Mouse (Mus musculus): ENCODE measurements around the gene C5ar1. TPM values are rescaled to one million over a fixed set of nuclear protein-coding genes. Genes with fewer than 3 reads are reported as not detected.

Gene C5ar1
- polyA plus RNA-seq, 1 experiment from 2014 or later = 1.1 TPM

- peak overlapping the region; percentile 93 for H3K27ac ChIP-seq (ENCODE audit: poor library complexity, severe bottlenecking)
- peak overlapping the region; percentile 68 for H3K9ac ChIP-seq
- no peaks in the 10 kb centered on the region for H3K36me3 ChIP-seq
- H3K9me3 ChIP-seq (replicated peaks) = no peaks in the 10 kb centered on the region
- WGBS = under 1% methylated on average over 23 of the region's 23 CpGs
- peak; percentile 89 for ATAC-seq (ENCODE audit: insufficient number of reproducible peaks, low FRiP score)
- peak overlapping the region; percentile 87 for H3K4me2 ChIP-seq
- H3K27me3 ChIP-seq (replicated peaks) = no peaks in the 10 kb centered on the region
- peaks cover 31% of the 10 kb centered on the region for H3K4me1 ChIP-seq (replicated peaks)
- H3K4me3 ChIP-seq = peak overlapping the region; percentile 59
Observed at GRCm38 (mm10) chr7:16294837-16295236, 35.5 kb upstream of the C5ar1 start.

GRCm38 (mm10) chr7:16294346-16294745, 35.0 kb upstream of the C5ar1 start:
- peaks cover 27% of the 10 kb centered on the region for H3K4me1 ChIP-seq (replicated peaks)
- H3K9ac ChIP-seq = peak overlapping the region; percentile 68; the same call in 1 of the 2 replicates
- H3K27ac ChIP-seq (ENCODE audit: poor library complexity, severe bottlenecking) = peak overlapping the region; percentile 93
- peak overlapping the region; percentile 87 for H3K4me2 ChIP-seq
- H3K9me3 ChIP-seq (replicated peaks) = no peaks in the 10 kb centered on the region
- no peaks in the 10 kb centered on the region for H3K27me3 ChIP-seq (replicated peaks)
- 26% methylated on average over 4 of the region's 4 CpGs for WGBS
- H3K4me3 ChIP-seq = peak overlapping the region; percentile 59
- 0 out of 2 replicates have a peak, but pooled peaks have one; percentile 29 for ATAC-seq (ENCODE audit: insufficient number of reproducible peaks, low FRiP score)
- no peaks in the 10 kb centered on the region for H3K36me3 ChIP-seq

- no peak for ATAC-seq (ENCODE audit: insufficient number of reproducible peaks, low FRiP score)
- no peaks in the 10 kb centered on the region for H3K27me3 ChIP-seq (replicated peaks)
- H3K4me1 ChIP-seq (replicated peaks) = peaks cover 12% of the 10 kb centered on the region
- H3K27ac ChIP-seq (ENCODE audit: poor library complexity, severe bottlenecking) = no peak overlapping the region
- 52% methylated on average over 1 of the region's 1 CpGs for WGBS
- no peak overlapping the region for H3K4me2 ChIP-seq
- no peak overlapping the region for H3K9ac ChIP-seq
- H3K4me3 ChIP-seq = no peak overlapping the region
- no peaks in the 10 kb centered on the region for H3K9me3 ChIP-seq (replicated peaks)
- H3K36me3 ChIP-seq = peaks cover 15% of the 10 kb centered on the region
Observed at GRCm38 (mm10) chr7:16287791-16288190, 28.5 kb upstream of the C5ar1 start.

GRCm38 (mm10) chr7:16287016-16287415, 27.7 kb upstream of the C5ar1 start:
- Histone ChIP-seq H3K27me3 (replicated peaks) (no peaks in the 10 kb centered on the region), H3K4me1 (replicated peaks) (peaks cover 12% of the 10 kb centered on the region), H3K9me3 (replicated peaks) (no peaks in the 10 kb centered on the region), H3K27ac (ENCODE audit: poor library complexity, severe bottlenecking) (peak overlapping the region; percentile 95), H3K4me2 (peak overlapping the region; percentile 72), H3K4me3 (peak overlapping the region; percentile 64), H3K36me3 (peaks cover 23% of the 10 kb centered on the region), H3K9ac (0 out of 2 replicates have a peak overlapping the region, but pooled peaks have one; percentile 72)
- WGBS = 86% methylated on average over 2 of the region's 2 CpGs
- ATAC-seq (ENCODE audit: insufficient number of reproducible peaks, low FRiP score) = no peak

GRCm38 (mm10) chr7:16286026-16286961, 27.0 kb upstream of the C5ar1 start, which contains the start of gene Ccdc9:
Ccdc9 (minus strand) TSS chr7:16286795.
- peak within 1 kb of the TSS; percentile 72 for H3K4me2 ChIP-seq
- peak within 1 kb of the TSS; percentile 64 for H3K4me3 ChIP-seq
- peaks cover 30% of the 10 kb centered on the region for H3K36me3 ChIP-seq
- H3K9me3 ChIP-seq (replicated peaks) = no peaks in the 10 kb centered on the region
- WGBS = under 1% methylated on average over 69 of the region's 70 CpGs
- ATAC-seq (ENCODE audit: insufficient number of reproducible peaks, low FRiP score) = peak; percentile 93
- peak within 1 kb of the TSS; percentile 95 for H3K27ac ChIP-seq (ENCODE audit: poor library complexity, severe bottlenecking)
- peaks cover 12% of the 10 kb centered on the region for H3K4me1 ChIP-seq (replicated peaks)
- peak within 1 kb of the TSS; percentile 72 for H3K9ac ChIP-seq
- no peaks in the 10 kb centered on the region for H3K27me3 ChIP-seq (replicated peaks)

- Histone ChIP-seq H3K9me3 (replicated peaks) (no peaks in the 10 kb centered on the region), H3K36me3 (peaks cover 38% of the 10 kb centered on the region), H3K27me3 (replicated peaks) (no peaks in the 10 kb centered on the region), H3K4me2 (peak overlapping the region; percentile 72), H3K4me1 (replicated peaks) (peaks cover 12% of the 10 kb centered on the region), H3K4me3 (peak overlapping the region; percentile 64), H3K9ac (peak overlapping the region; percentile 14; the same call in 1 of the 2 replicates), H3K27ac (ENCODE audit: poor library complexity, severe bottlenecking) (peak overlapping the region; percentile 95)
- 2% methylated on average over 14 of the region's 14 CpGs for WGBS
- ATAC-seq (ENCODE audit: insufficient number of reproducible peaks, low FRiP score) = peak; percentile 39
Observed at GRCm38 (mm10) chr7:16285450-16286025, 26.2 kb upstream of the C5ar1 start.

- H3K4me3 ChIP-seq = peak overlapping the region; percentile 64
- H3K4me1 ChIP-seq (replicated peaks) = peaks cover 12% of the 10 kb centered on the region
- H3K9me3 ChIP-seq (replicated peaks) = no peaks in the 10 kb centered on the region
- H3K36me3 ChIP-seq = peaks cover 44% of the 10 kb centered on the region
- ATAC-seq (ENCODE audit: insufficient number of reproducible peaks, low FRiP score) = no peak
- H3K27ac ChIP-seq (ENCODE audit: poor library complexity, severe bottlenecking) = peak overlapping the region; percentile 95; the same call in 1 of the 2 replicates
- peak overlapping the region; percentile 72 for H3K4me2 ChIP-seq
- peak overlapping the region; percentile 14; the same call in 1 of the 2 replicates for H3K9ac ChIP-seq
- H3K27me3 ChIP-seq (replicated peaks) = no peaks in the 10 kb centered on the region
- 71% methylated on average over 9 of the region's 9 CpGs for WGBS
Observed at GRCm38 (mm10) chr7:16284904-16285303, 25.6 kb upstream of the C5ar1 start.

GRCm38 (mm10) chr7:16284001-16284400, 24.7 kb upstream of the C5ar1 start:
- no peak for ATAC-seq (ENCODE audit: insufficient number of reproducible peaks, low FRiP score)
- Histone ChIP-seq H3K4me1 (replicated peaks) (peaks cover 12% of the 10 kb centered on the region), H3K9ac (no peak overlapping the region), H3K27ac (ENCODE audit: poor library complexity, severe bottlenecking) (no peak overlapping the region), H3K27me3 (replicated peaks) (no peaks in the 10 kb centered on the region), H3K4me3 (no peak overlapping the region), H3K9me3 (replicated peaks) (no peaks in the 10 kb centered on the region), H3K36me3 (peaks cover 51% of the 10 kb centered on the region), H3K4me2 (no peak overlapping the region)
- WGBS = 92% methylated on average over 8 of the region's 8 CpGs

- H3K27ac ChIP-seq (ENCODE audit: poor library complexity, severe bottlenecking) = no peak overlapping the region
- H3K4me3 ChIP-seq = no peak overlapping the region
- peaks cover 12% of the 10 kb centered on the region for H3K4me1 ChIP-seq (replicated peaks)
- H3K4me2 ChIP-seq = no peak overlapping the region
- H3K27me3 ChIP-seq (replicated peaks) = no peaks in the 10 kb centered on the region
- no peaks in the 10 kb centered on the region for H3K9me3 ChIP-seq (replicated peaks)
- H3K36me3 ChIP-seq = peaks cover 68% of the 10 kb centered on the region
- no peak for ATAC-seq (ENCODE audit: insufficient number of reproducible peaks, low FRiP score)
- 91% methylated on average over 13 of the region's 13 CpGs for WGBS
- no peak overlapping the region for H3K9ac ChIP-seq
Observed at GRCm38 (mm10) chr7:16282334-16282733, 23.0 kb upstream of the C5ar1 start.

- WGBS = 85% methylated on average over 11 of the region's 11 CpGs
Observed at GRCm38 (mm10) chr7:16280721-16281120, 21.4 kb upstream of the C5ar1 start.

More at GRCm38 (mm10) chr7:16280721-16281120, 21.4 kb upstream of the C5ar1 start:
- no peak for ATAC-seq (ENCODE audit: insufficient number of reproducible peaks, low FRiP score)
- peaks cover 12% of the 10 kb centered on the region for H3K4me1 ChIP-seq (replicated peaks)
- H3K4me3 ChIP-seq = no peak overlapping the region
- no peak overlapping the region for H3K27ac ChIP-seq (ENCODE audit: poor library complexity, severe bottlenecking)
- no peaks in the 10 kb centered on the region for H3K27me3 ChIP-seq (replicated peaks)
- peaks cover 84% of the 10 kb centered on the region for H3K36me3 ChIP-seq
- H3K9me3 ChIP-seq (replicated peaks) = no peaks in the 10 kb centered on the region
- no peak overlapping the region for H3K4me2 ChIP-seq
- H3K9ac ChIP-seq = no peak overlapping the region

Measured in heart, embryonic 12.5 days (tissue).